Mouse (Mus musculus) erythroblast, adult 5-6 weeks (primary cell): ENCODE data around the gene Gm20388. TPM values are rescaled to one million over a fixed set of nuclear protein-coding genes. Genes with fewer than 3 reads are reported as not detected.

ENCODE experiments used
- ATAC-seq: replicated peaks from 2 replicates; pipeline ENCODE4 v1.8.0; 2016; ENCODE audit warnings: moderate number of reproducible peaks, mild to moderate bottlenecking, moderate TSS enrichment, inconsistent platforms; ENCODE audit not compliant: poor library complexity, low FRiP score, severe bottlenecking
- total RNA-seq, 2 experiments: library from RNA; stranded (forward) in 1 of 2; stranded (reverse) in 1 of 2; fragments of 150-400 nt in 1 of 2; fragments of 200-764, 138-1000 nt in 1 of 2; gene quantifications; 2 replicates each; pipeline versions ENCODE4 v1.2.3 to v1.2.4; 2015 to 2017; ENCODE audit warnings: low replicate concordance in 2 of 2

The Gm20388 gene
- total RNA-seq, 2 experiments from 2014 or later, result 2.9 to 7.8 TPM

- ATAC-seq, result no peak
Measured at GRCm38 (mm10) chr8:124137261-124137660, 4226.6 kb downstream of the Gm20388 start.

- ATAC-seq, result no peak
Measured at GRCm38 (mm10) chr8:124140211-124140790, 4229.7 kb downstream of the Gm20388 start.

GRCm38 (mm10) chr8:124140868-124141431 lies 4230.3 kb downstream of the Gm20388 start:
- ATAC-seq, result no peak

GRCm38 (mm10) chr8:124141681-124142391 lies 4231.2 kb downstream of the Gm20388 start:
- no peak for ATAC-seq

GRCm38 (mm10) chr8:124143003-124143402 lies 4232.4 kb downstream of the Gm20388 start:
- no peak for ATAC-seq

- ATAC-seq, result no peak
Measured at GRCm38 (mm10) chr8:124143871-124144618, 4233.4 kb downstream of the Gm20388 start.

- 0 out of 2 replicates have a peak, but pooled peaks have one; percentile 15 for ATAC-seq
Measured at GRCm38 (mm10) chr8:124144619-124144980, 4234.0 kb downstream of the Gm20388 start.

- ATAC-seq, result no peak
Measured at GRCm38 (mm10) chr8:124146286-124146685, 4235.6 kb downstream of the Gm20388 start.

- ATAC-seq, result no peak
Measured at GRCm38 (mm10) chr8:124150009-124150408, 4239.4 kb downstream of the Gm20388 start.

GRCm38 (mm10) chr8:124150536-124150935 lies 4239.9 kb downstream of the Gm20388 start:
- ATAC-seq, result no peak

- ATAC-seq, result no peak
Measured at GRCm38 (mm10) chr8:124151881-124152280, 4241.2 kb downstream of the Gm20388 start.

- ATAC-seq, result no peak
Measured at GRCm38 (mm10) chr8:124152771-124153170, 4242.1 kb downstream of the Gm20388 start.

- ATAC-seq, result no peak
Measured at GRCm38 (mm10) chr8:124156324-124156723, 4245.7 kb downstream of the Gm20388 start.

GRCm38 (mm10) chr8:124161683-124162082 lies 4251.0 kb downstream of the Gm20388 start:
- ATAC-seq, result no peak

- ATAC-seq, result no peak
Measured at GRCm38 (mm10) chr8:124163258-124163657, 4252.6 kb downstream of the Gm20388 start.

GRCm38 (mm10) chr8:124169749-124170148 lies 4259.1 kb downstream of the Gm20388 start:
- ATAC-seq, result no peak

GRCm38 (mm10) chr8:124170671-124171070 lies 4260.0 kb downstream of the Gm20388 start:
- ATAC-seq, result no peak

GRCm38 (mm10) chr8:124171557-124172528 lies 4261.2 kb downstream of the Gm20388 start:
- no peak for ATAC-seq

- no peak for ATAC-seq
Measured at GRCm38 (mm10) chr8:124173688-124174087, 4263.0 kb downstream of the Gm20388 start.
